Mouse (Mus musculus): ENCODE data around the gene Gm20696. TPM values are rescaled to one million over a fixed set of nuclear protein-coding genes. Genes with fewer than 3 reads are reported as not detected.

Gm20696 gene
- total and polyA plus RNA-seq, 3 experiments, result 0.59 TPM; not detected in 2

DNA sequence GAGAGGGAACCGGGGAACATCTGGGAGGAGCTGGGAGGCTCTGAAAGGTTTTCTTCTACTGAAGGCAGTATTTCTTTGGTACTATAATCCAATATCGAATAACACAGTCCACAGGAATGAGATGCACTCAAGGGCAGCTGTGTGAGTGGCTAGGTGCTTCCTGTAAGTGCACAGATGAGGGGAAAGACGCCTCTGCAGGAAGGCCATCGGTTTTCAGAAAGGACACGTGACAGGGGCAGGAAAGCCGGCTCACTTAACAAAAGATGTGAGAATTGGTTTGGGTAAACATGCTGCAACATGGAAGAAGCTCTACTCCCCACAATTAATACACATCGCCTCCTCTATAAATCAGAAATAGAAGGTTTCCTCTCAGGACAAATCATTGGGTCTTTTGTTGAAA is 40.8 kb downstream of the Gm20696 start:
- no peak overlapping the region for H3K4me2 ChIP-seq (ENCODE audit: insufficient read depth, low read depth, poor library complexity, severe bottlenecking)
- no peak overlapping the region for H3K9ac ChIP-seq (ENCODE audit: insufficient read depth, low read depth)
- dilution Hi-C loops (cut with MboI; ENCODE audit: extremely low pct_ligation_motif_present, extremely low pct_unique_long_range_greater_than_20kb, low sequenced_read_pairs) (no loop called here), in situ Hi-C loops (cut with MboI; ENCODE audit: low pct_ligation_motif_present, low pct_unique_long_range_greater_than_20kb, low sequenced_read_pairs) (no loop called here)
- no peaks in the 10 kb centered on the region for H3K79me2 ChIP-seq (replicated peaks; ENCODE audit: control insufficient read depth, extremely low read depth, insufficient read depth, poor library complexity, severe bottlenecking)
- no peak overlapping the region for H3K27ac ChIP-seq (ENCODE audit: insufficient read depth, low read depth)
- H3K4me1 ChIP-seq (ENCODE audit: control insufficient read depth in 1 of 2, insufficient read depth in 2 of 2), result peaks cover 9 to 36% of the 10 kb centered on the region in 2 experiments
- H3K36me3 ChIP-seq (replicated peaks in 1 of 2; ENCODE audit: control insufficient read depth in 1 of 2, insufficient read depth in 1 of 2, low read length in 1 of 2), result peaks cover 6 to 40% of the 10 kb centered on the region in 2 experiments
- no peaks in the 10 kb centered on the region for H3K9me3 ChIP-seq (replicated peaks; ENCODE audit: low read length)
- TF ChIP-seq USF1 (IDR thresholded peaks at IDR 0.05; ENCODE audit: low read depth, low read length) (no peak), SMC3 (IDR thresholded peaks at IDR 0.05; ENCODE audit: low read depth, low read length) (no peak), HCFC1 (IDR thresholded peaks at IDR 0.05; ENCODE audit: low read depth, low read length) (no peak), NELFE (IDR thresholded peaks at IDR 0.05; ENCODE audit: low read depth, low read length) (no peak), NRF1 (IDR thresholded peaks at IDR 0.05; ENCODE audit: low read depth, low read length) (no peak), GABPA (IDR thresholded peaks at IDR 0.05; ENCODE audit: insufficient replicate concordance, low read depth, low read length) (no peak), MXI1 (IDR thresholded peaks at IDR 0.05; ENCODE audit: low read depth, low read length) (no peak)
- H3K27me3 ChIP-seq (replicated peaks), result no peaks in the 10 kb centered on the region
- H3K4me3 ChIP-seq (replicated peaks in 1 of 3; ENCODE audit: low read depth in 2 of 3, low read length in 2 of 3, poor library complexity in 1 of 3), result no peak overlapping the region
- no peak for DNase-seq (ENCODE audit: extremely low read depth)

DNA sequence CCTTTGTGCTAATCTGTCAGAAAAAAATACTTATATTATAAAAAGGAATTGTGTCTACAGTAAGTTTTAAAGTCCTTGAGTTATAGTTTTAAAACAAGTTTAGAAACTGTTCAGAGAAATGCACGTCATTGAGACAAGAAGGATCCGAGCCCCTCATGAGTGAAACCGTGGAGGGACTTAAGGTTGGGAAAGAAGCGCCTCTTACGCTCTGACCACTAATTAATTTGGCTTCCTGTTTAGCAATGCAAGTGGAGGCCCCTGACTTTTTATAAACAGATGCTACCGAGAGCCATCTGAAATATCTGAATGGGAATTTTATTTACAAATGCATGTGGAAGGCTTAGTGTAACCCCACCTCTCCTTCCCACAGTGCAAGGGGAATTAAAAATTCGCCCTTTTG is 41.3 kb downstream of the Gm20696 start:
- no peak overlapping the region for H3K4me2 ChIP-seq (ENCODE audit: insufficient read depth, low read depth, poor library complexity, severe bottlenecking)
- dilution Hi-C loops (cut with MboI; ENCODE audit: extremely low pct_ligation_motif_present, extremely low pct_unique_long_range_greater_than_20kb, low sequenced_read_pairs), result no loop called here
- peaks cover 6 to 35% of the 10 kb centered on the region in 2 experiments for H3K36me3 ChIP-seq (replicated peaks in 1 of 2; ENCODE audit: control insufficient read depth in 1 of 2, insufficient read depth in 1 of 2, low read length in 1 of 2)
- H3K4me3 ChIP-seq (replicated peaks in 1 of 3; ENCODE audit: low read depth in 2 of 3, low read length in 2 of 3, poor library complexity in 1 of 3), result no peak overlapping the region
- H3K9ac ChIP-seq (ENCODE audit: insufficient read depth, low read depth), result no peak overlapping the region
- DNase-seq (ENCODE audit: extremely low read depth), result no peak
- no peaks in the 10 kb centered on the region for H3K27me3 ChIP-seq (replicated peaks)
- no peaks in the 10 kb centered on the region for H3K9me3 ChIP-seq (replicated peaks; ENCODE audit: low read length)
- H3K79me2 ChIP-seq (replicated peaks; ENCODE audit: control insufficient read depth, extremely low read depth, insufficient read depth, poor library complexity, severe bottlenecking), result no peaks in the 10 kb centered on the region
- peaks cover 9 to 36% of the 10 kb centered on the region in 2 experiments for H3K4me1 ChIP-seq (ENCODE audit: control insufficient read depth in 1 of 2, insufficient read depth in 2 of 2)
- no peak overlapping the region for H3K27ac ChIP-seq (ENCODE audit: insufficient read depth, low read depth)
- TF ChIP-seq JUND (conservative IDR thresholded peaks at IDR 0.05; ENCODE audit: low read depth, low read length), result no peak
- in situ Hi-C loops (cut with MboI; ENCODE audit: low pct_ligation_motif_present, low pct_unique_long_range_greater_than_20kb, low sequenced_read_pairs), result no loop called here

GRCm38 (mm10) chr6:99624542-99624941 is 42.1 kb downstream of the Gm20696 start:
- Histone ChIP-seq H3K79me2 (replicated peaks; ENCODE audit: control insufficient read depth, extremely low read depth, insufficient read depth, poor library complexity, severe bottlenecking) (no peaks in the 10 kb centered on the region), H3K27me3 (replicated peaks) (no peaks in the 10 kb centered on the region), H3K4me3 (replicated peaks in 1 of 3; ENCODE audit: low read depth in 2 of 3, low read length in 2 of 3, poor library complexity in 1 of 3) (no peak overlapping the region), H3K4me2 (ENCODE audit: insufficient read depth, low read depth, poor library complexity, severe bottlenecking) (no peak overlapping the region; the same call in 1 of the 2 replicates), H3K27ac (ENCODE audit: insufficient read depth, low read depth) (no peak overlapping the region), H3K9ac (ENCODE audit: insufficient read depth, low read depth) (no peak overlapping the region), H3K36me3 (replicated peaks in 1 of 2; ENCODE audit: control insufficient read depth in 1 of 2, insufficient read depth in 1 of 2, low read length in 1 of 2) (peaks cover 6 to 29% of the 10 kb centered on the region in 2 experiments), H3K9me3 (replicated peaks; ENCODE audit: low read length) (no peaks in the 10 kb centered on the region), H3K4me1 (ENCODE audit: control insufficient read depth in 1 of 2, insufficient read depth in 2 of 2) (peaks cover 9 to 36% of the 10 kb centered on the region in 2 experiments)
- no peak for DNase-seq (ENCODE audit: extremely low read depth)
- dilution Hi-C loops (cut with MboI; ENCODE audit: extremely low pct_ligation_motif_present, extremely low pct_unique_long_range_greater_than_20kb, low sequenced_read_pairs) (no loop called here), in situ Hi-C loops (cut with MboI; ENCODE audit: low pct_ligation_motif_present, low pct_unique_long_range_greater_than_20kb, low sequenced_read_pairs) (no loop called here)
- TF ChIP-seq EP300 (IDR thresholded peaks at IDR 0.05; ENCODE audit: low read length) (peak; percentile 56; the same call in 1 of the 2 replicates), E2F4 (IDR thresholded peaks at IDR 0.05; ENCODE audit: insufficient replicate concordance, low read depth, low read length) (no peak)
